Mouse (Mus musculus) urinary bladder, postnatal 25 days (tissue): ENCODE data around the gene Sntn.

Experiments
- DNase-seq: peaks from one replicate; pipeline ENCODE4 v3.0.0; 2022; ENCODE audit warnings: low spot score

Gene Sntn

DNA sequence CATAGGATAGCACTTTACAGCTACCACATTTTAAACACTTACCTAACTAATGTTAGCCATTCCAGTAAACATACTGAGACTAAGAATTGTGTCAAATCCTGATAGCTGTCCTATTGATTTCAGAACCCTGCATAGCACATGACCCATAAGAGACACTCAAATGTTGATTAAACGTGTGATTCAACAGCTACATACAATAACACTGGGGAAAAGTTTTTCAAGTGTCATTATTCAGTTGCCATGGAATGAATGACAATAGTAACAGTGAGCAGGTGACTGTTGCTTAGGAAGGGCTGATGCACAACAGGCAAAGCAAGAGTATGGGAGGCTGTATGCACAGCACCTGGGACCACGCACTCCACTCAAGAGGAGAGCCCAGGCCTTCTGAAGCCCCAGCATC is at the start of gene Sntn:
Gene Sntn, plus strand, starts transcription at position 301 of the 400 bp plus-strand sequence.
- no peak for DNase-seq

GRCm38 (mm10) chr14:13649865-13650264 is 20.8 kb upstream of the Sntn start:
- no peak for DNase-seq

DNA sequence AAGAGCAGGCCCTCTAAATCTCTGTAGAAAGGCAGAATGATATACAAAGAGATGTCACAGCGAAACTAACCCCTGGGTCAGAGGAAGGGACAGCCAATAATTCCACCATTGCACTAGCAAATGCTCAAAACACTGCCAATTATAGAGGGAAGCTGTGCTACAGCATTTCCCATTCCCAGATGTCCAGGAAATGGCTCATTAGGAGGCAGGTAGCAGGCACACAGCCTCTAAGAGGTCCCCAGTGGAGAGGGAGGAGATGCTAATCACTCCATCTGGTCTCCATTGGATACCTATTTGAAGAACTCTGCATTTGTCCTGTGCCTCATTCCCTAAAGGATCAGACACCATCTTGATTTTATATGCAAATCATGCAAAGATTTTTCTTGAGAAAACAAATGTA is 19.6 kb upstream of the Sntn start:
- DNase-seq = no peak

DNA sequence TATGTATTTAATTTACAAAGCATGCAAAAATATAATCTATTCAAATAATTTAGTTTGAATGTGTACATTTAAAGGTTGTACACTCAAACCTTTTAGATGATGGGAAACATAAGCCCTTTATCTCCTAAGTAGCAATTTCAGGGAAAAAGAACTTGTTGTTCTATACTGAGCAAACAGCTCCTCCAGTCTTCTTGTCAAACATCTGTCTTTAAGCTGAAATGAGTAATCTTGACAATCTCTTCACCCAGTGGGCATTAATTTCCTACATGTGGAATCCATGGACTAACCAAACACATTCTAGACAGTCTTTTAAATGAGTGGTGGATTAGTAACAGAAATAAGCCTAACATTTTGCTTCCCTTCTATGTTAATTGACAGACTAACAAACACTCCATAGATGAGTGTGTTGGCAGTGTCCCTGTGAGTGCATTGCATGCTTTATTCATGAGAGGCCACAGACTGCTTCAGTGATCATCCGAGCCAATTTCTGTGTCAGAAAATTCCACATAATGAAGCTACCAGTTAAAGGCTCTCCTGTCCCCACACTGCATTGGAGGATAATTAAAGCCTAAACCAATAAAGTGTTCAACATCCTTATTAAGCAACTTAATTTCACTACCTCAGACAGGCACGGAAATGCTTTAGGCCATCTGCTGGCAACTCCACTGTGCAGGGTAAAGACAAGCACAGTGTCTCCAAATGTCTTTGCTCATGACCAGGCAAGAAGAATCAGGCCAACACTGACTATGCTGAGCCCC is 19.0 kb upstream of the Sntn start:
- DNase-seq = no peak

DNA sequence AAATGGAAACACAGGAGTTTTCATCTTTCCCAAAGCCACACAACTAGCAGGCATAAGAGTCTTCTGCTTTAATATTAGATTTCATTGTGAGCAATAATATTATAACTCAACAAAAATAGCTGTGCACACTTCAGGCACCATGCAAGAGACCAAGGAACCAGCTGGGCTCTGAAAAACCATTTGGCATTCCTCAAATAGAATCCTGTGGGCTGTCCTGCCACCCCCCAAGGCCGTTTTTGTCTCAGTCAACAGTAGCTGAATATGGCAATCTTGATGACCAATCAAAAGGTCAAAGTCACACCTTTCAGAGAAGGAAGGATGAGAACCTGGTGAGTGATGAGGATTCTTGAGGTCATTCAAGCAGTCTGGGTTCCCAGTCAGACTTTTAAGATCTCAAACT is 16.0 kb downstream of the Sntn start:
- no peak for DNase-seq

DNA sequence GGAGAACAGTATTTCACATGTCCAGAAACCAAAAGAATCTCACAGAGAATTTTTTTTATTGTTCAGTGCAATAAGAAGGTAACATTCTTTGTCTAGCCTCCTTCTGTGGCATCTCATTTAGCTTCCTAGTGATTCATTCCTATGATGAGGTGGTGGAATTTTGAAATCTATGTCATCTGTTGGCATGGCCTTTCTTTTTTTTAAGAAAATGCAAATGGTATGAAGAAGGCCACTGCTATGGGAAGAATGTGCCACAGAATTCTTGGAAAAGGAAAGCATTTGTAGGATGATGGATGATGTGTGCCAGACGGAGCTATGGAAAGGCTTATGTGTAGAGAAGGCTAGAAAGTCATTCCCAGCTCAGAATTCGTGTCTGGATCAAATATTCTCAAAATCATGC is 19.8 kb downstream of the Sntn start:
- no peak for DNase-seq

DNA sequence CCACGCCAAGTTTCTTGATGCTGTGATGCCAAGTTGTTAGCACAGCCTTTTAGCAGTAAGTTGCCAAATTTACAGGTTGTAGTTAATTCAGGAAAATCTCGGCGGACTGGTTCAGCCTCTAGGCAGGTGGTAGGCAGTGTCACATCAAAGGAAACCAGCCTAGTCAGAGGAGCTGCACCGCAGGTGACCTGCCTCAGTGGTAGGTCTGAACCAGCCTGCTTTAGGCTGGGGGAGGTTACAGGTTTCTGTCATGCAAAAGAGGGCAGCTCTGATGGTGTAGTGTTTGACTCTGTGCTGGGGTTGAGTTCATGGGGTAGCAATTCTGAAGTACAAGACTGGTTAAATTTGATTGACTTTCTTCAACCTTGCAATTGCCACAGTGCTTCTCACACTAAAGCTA is 61.6 kb downstream of the Sntn start:
- DNase-seq = no peak
